9 mouse cellular contexts compared by ENCODE assay signal in the genomic region with DNA sequence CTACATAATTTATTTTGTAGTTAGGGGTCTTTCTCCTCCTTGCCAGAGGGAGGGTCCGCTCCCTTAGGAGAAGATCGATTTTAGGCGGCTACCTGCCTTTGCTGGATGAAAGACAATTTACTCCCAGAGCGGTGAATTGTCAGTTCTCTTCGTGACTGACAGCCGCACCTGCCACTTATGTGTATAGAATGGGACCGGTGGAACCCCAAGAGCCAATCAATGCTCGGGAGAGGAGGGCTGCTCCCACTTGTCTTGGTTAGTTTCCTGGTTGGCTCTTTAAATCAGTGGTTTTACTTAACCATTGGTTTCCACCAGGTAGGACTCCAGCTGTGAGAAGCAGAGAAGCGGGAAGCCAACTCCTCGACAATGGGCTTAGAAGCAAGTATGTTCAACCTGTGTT. TPM values are rescaled to one million over a fixed set of nuclear protein-coding genes. Genes with fewer than 3 reads are reported as not detected.
A peak's percentile ranks its signal among the peaks of the same experiment; 100 is the strongest.
DNase-seq lines count a peak whose midpoint lies in the region; ATAC-seq lines count a peak whose summit lies in the region.
"Had no signal": no experiment of that assay in that cellular context is flagged by ENCODE, and none has a peak within 500 bp of the region (broad histone marks: within the 10 kb centered on the region; RNA-seq: fewer than 3 reads in every experiment).

No protein-coding gene starts in this region.

- no peaks in the 10 kb centered on the region for H3K9me3 ChIP-seq in limb, embryonic 11.5 days (ENCODE audit: control insufficient read depth, low read length)
- no peaks in the 10 kb centered on the region for H3K9me3 ChIP-seq in midbrain, embryonic 14.5 days (ENCODE audit: control insufficient read depth, low read length)

- no peak overlapping the region for H3K9ac ChIP-seq in limb, embryonic 11.5 days (ENCODE audit: low read length)
- H3K9ac ChIP-seq in midbrain, embryonic 14.5 days (replicated peaks; ENCODE audit: low read length), result peak overlapping the region; percentile 90

- DNase-seq in MN1 (ENCODE audit: low spot score), result peak; percentile 30
- peak; percentile 88 to 89 for DNase-seq in cerebellum, postnatal 14 days
- DNase-seq in frontal cortex, postnatal 36 days (ENCODE audit: low spot score in 2 of 2), result peak; percentile 71 to 82
- peak; percentile 71 for DNase-seq in kidney, adult 9 months
- peak; percentile 44 for DNase-seq in limb, embryonic 11.5 days (ENCODE audit: low spot score)
- DNase-seq in midbrain, embryonic 14.5 days, result peak; percentile 89
- peak; percentile 25 for DNase-seq in urinary bladder, adult 2 months (ENCODE audit: low spot score)

- H3K4me2 ChIP-seq in limb, embryonic 11.5 days (ENCODE audit: low read depth, severe bottlenecking), result peak overlapping the region; percentile 90; the same call in 1 of the 2 replicates
- peak overlapping the region; percentile 71 for H3K4me2 ChIP-seq in midbrain, embryonic 14.5 days (ENCODE audit: low read length)

- H3K4me1 ChIP-seq in limb, embryonic 11.5 days (ENCODE audit: control insufficient read depth, insufficient read depth, low read length), result no peaks in the 10 kb centered on the region
- peaks cover 5% of the 10 kb centered on the region; the same call in 1 of the 2 replicates for H3K4me1 ChIP-seq in midbrain, embryonic 14.5 days (ENCODE audit: control insufficient read depth, insufficient read depth, low read length)

- H3K4me3 ChIP-seq in limb, embryonic 11.5 days (ENCODE audit: low read depth, low read length), result no peak overlapping the region
- H3K4me3 ChIP-seq in midbrain, embryonic 14.5 days (replicated peaks; ENCODE audit: low read depth, low read length), result peak overlapping the region; percentile 83
- H3K4me3 ChIP-seq: myocyte had no signal

- no peaks in the 10 kb centered on the region for H3K36me3 ChIP-seq in limb, embryonic 11.5 days (ENCODE audit: control insufficient read depth, insufficient read depth, low read length)
- no peaks in the 10 kb centered on the region for H3K36me3 ChIP-seq in midbrain, embryonic 14.5 days (ENCODE audit: control insufficient read depth, insufficient read depth, low read length)

- H3K27ac ChIP-seq in limb, embryonic 11.5 days (replicated peaks; ENCODE audit: low read depth, low read length), result no peak overlapping the region
- peak overlapping the region; percentile 90; the same call in 1 of the 2 replicates for H3K27ac ChIP-seq in midbrain, embryonic 14.5 days (replicated peaks; ENCODE audit: low read depth, low read length)

- WGBS in limb, embryonic 11.5 days, result 5% methylated on average over 10 of the region's 10 CpGs
- WGBS in midbrain, embryonic 14.5 days, result 3% methylated on average over 10 of the region's 10 CpGs

- no peak for ATAC-seq in limb, embryonic 11.5 days (ENCODE audit: insufficient number of reproducible peaks, low FRiP score, low TSS enrichment, low read depth)
- ATAC-seq in midbrain, embryonic 14.5 days (ENCODE audit: low FRiP score, low TSS enrichment), result peak; percentile 72; the same call in 1 of the 2 replicates
- no peak for ATAC-seq in erythroid progenitor cell, adult 5-6 weeks (replicated peaks; ENCODE audit: low FRiP score, poor library complexity, severe bottlenecking)

- H3K27me3 ChIP-seq in limb, embryonic 11.5 days (ENCODE audit: control insufficient read depth, insufficient read depth, low read length), result peaks cover 6% of the 10 kb centered on the region
- no peaks in the 10 kb centered on the region for H3K27me3 ChIP-seq in midbrain, embryonic 14.5 days (ENCODE audit: control insufficient read depth, insufficient read depth, low read length)

RNA-seq across cellular contexts. Expression of gene Erc2, which starts 1.1 kb away (rescaled TPM):
- polyA plus RNA-seq in limb, embryonic 11.5 days (2014; fragmentation: Nextera tagmentation; extraction: Ambion mirVana), result 4.7 and 5.7 TPM in 2 replicates
- 80.1 and 90.7 TPM in 2 replicates for polyA plus RNA-seq in midbrain, embryonic 14.5 days (2014; fragmentation: Nextera tagmentation; extraction: Ambion mirVana)
- polyA plus RNA-seq in urinary bladder, adult 2 months (2012; rRNA removed), result 0.80 and 1.0 TPM in 2 replicates
- total RNA-seq in erythroid progenitor cell, adult 5-6 weeks (2015; ENCODE audit: low replicate concordance), result not detected in 2 replicates
- total RNA-seq in erythroid progenitor cell, adult 5-6 weeks (2017; ENCODE audit: low replicate concordance), result not detected in 2 replicates

Comparison
In these comparisons a context has a peak if more than half of its experiments do, and no peak if none do; other contexts are left out.
1. DNase-seq: peak in every context shown above with its lines; median percentile 89 in midbrain, embryonic 14.5 days; 88 in cerebellum, postnatal 14 days; 76 in frontal cortex, postnatal 36 days; 71 in kidney, adult 9 months; 44 in limb, embryonic 11.5 days; 30 in MN1; 25 in urinary bladder, adult 2 months.
2. RNA of gene Erc2, which starts 1.1 kb away (polyA plus RNA-seq): 80.1 to 90.7 TPM in midbrain, embryonic 14.5 days; 4.7 to 5.7 TPM in limb, embryonic 11.5 days and 0.80 to 1.0 TPM in urinary bladder, adult 2 months; every median in the first group is over 10 times any median in the second.